Mouse (Mus musculus) heart, postnatal 0 days (tissue): Measurements from ENCODE around the gene Grb10.

Experiments
- CTCF ChIP-seq: IDR thresholded peaks from 2 replicates; pipeline ENCODE4 v1.5.1; 2016; ENCODE audit warnings: antibody characterized with exemption, control low read depth, low read depth
- EP300 ChIP-seq: IDR thresholded peaks from 2 replicates; pipeline ENCODE4 v1.6.1; 2016; ENCODE audit warnings: antibody characterized with exemption, low read depth

- TF ChIP-seq CTCF: no peak
- TF ChIP-seq EP300: no peak
These were observed 10.3 kb upstream of the Grb10 start for GRCm38 (mm10) chr11:12048547-12049327.
